Mouse (Mus musculus) CH12.LX (cell line): Measurements from ENCODE around the gene Atg10. TPM values are rescaled to one million over a fixed set of nuclear protein-coding genes. Genes with fewer than 3 reads are reported as not detected.

Experiments
- DNase-seq: peaks from one replicate; pipeline ENCODE4 v3.0.0-alpha.2; 2013; ENCODE audit errors: extremely low read depth
- H3K27ac ChIP-seq: 2 replicates; pipeline ENCODE4 v1.5.1; 2012; ENCODE audit warnings: low read depth, mild to moderate bottlenecking, control low read depth, moderate library complexity; ENCODE audit not compliant: insufficient read depth
- H3K27me3 ChIP-seq: replicated peaks from 2 replicates; pipeline ENCODE3; 2012; ENCODE audit warnings: inconsistent platforms
- H3K36me3 ChIP-seq, 2 experiments: replicated peaks in 1 of 2; 2 replicates each; pipeline versions ENCODE3 to v1.6.1; 2012; ENCODE audit warnings: inconsistent platforms in 1 of 2, low read length in 1 of 2, mild to moderate bottlenecking in 1 of 2, mixed read lengths in 1 of 2, moderate library complexity in 1 of 2; ENCODE audit not compliant: control insufficient read depth in 1 of 2, insufficient read depth in 1 of 2
- H3K4me1 ChIP-seq, 2 experiments: 2 replicates each; pipeline ENCODE4 v1.6.1; 2012; ENCODE audit warnings: inconsistent platforms in 1 of 2, moderate library complexity in 1 of 2; ENCODE audit not compliant: insufficient read depth in 2 of 2, control insufficient read depth in 1 of 2
- H3K4me2 ChIP-seq: 2 replicates; pipeline ENCODE4 v1.6.1; 2012; ENCODE audit warnings: low read depth, mild to moderate bottlenecking, control low read depth; ENCODE audit not compliant: poor library complexity, insufficient read depth, severe bottlenecking
- H3K4me3 ChIP-seq, 3 experiments: fragments of 150-350 bp in 1 of 3; sonication (generic) in 1 of 3; replicated peaks in 1 of 3; 2 replicates each; pipeline versions ENCODE3 to v1.5.1; 2011 to 2012; ENCODE audit warnings: low read depth in 2 of 3, low read length in 2 of 3, mild to moderate bottlenecking in 2 of 3, moderate library complexity in 2 of 3, control low read depth in 1 of 3, improper control_type of control experiment in 1 of 3, inconsistent platforms in 1 of 3, mixed read lengths in 1 of 3; ENCODE audit not compliant: poor library complexity in 1 of 3
- H3K79me2 ChIP-seq: replicated peaks from 2 replicates; pipeline ENCODE4 v1.6.1; 2012; ENCODE audit warnings: mild to moderate bottlenecking, moderate library complexity; ENCODE audit not compliant: control insufficient read depth, poor library complexity, insufficient read depth, severe bottlenecking; ENCODE audit errors: extremely low read depth
- H3K9ac ChIP-seq: 2 replicates; pipeline ENCODE4 v1.6.1; 2012; ENCODE audit warnings: low read depth, mild to moderate bottlenecking, control low read depth, moderate library complexity; ENCODE audit not compliant: insufficient read depth
- H3K9me3 ChIP-seq: replicated peaks from 2 replicates; pipeline ENCODE3; 2012; ENCODE audit warnings: low read length, inconsistent platforms, mixed read lengths
- BHLHE40 ChIP-seq: IDR thresholded peaks from 2 replicates; pipeline ENCODE4 v1.6.1; 2011; ENCODE audit warnings: mild to moderate bottlenecking, low read depth, low read length, improper control_type of control experiment
- E2F4 ChIP-seq: IDR thresholded peaks from 2 replicates; pipeline ENCODE4 v1.6.1; 2011; ENCODE audit warnings: low read depth, low read length, improper control_type of control experiment; ENCODE audit not compliant: insufficient replicate concordance
- ETS1 ChIP-seq: conservative IDR thresholded peaks from 2 replicates; pipeline ENCODE4 v1.6.1; 2012; ENCODE audit warnings: low read depth, mild to moderate bottlenecking, inconsistent platforms, low read length, improper control_type of control experiment, moderate library complexity
- HCFC1 ChIP-seq: IDR thresholded peaks from 2 replicates; pipeline ENCODE4 v1.6.1; 2012; ENCODE audit warnings: low read depth, mild to moderate bottlenecking, inconsistent platforms, low read length, improper control_type of control experiment
- IRF4 ChIP-seq: IDR thresholded peaks from 2 replicates; pipeline ENCODE4 v1.6.1; 2014; ENCODE audit warnings: low read depth, mild to moderate bottlenecking, inconsistent platforms, low read length, improper control_type of control experiment
- MAX ChIP-seq: IDR thresholded peaks from 2 replicates; pipeline ENCODE4 v1.6.1; 2011; ENCODE audit warnings: low read length, improper control_type of control experiment
- MEF2A ChIP-seq: IDR thresholded peaks from 2 replicates; pipeline ENCODE4 v1.6.1; 2014; ENCODE audit warnings: low read depth, mild to moderate bottlenecking, inconsistent platforms, low read length, improper control_type of control experiment, borderline replicate concordance
- MYC ChIP-seq: IDR thresholded peaks from 2 replicates; pipeline ENCODE4 v1.6.1; 2011; ENCODE audit warnings: low read depth, mild to moderate bottlenecking, improper control_type of control experiment, low read length
- NRF1 ChIP-seq: IDR thresholded peaks from 2 replicates; pipeline ENCODE4 v1.6.1; 2014; ENCODE audit warnings: low read depth, mild to moderate bottlenecking, inconsistent platforms, low read length, improper control_type of control experiment, moderate library complexity
- PAX5 ChIP-seq: IDR thresholded peaks from 2 replicates; pipeline ENCODE4 v1.6.1; 2012; ENCODE audit warnings: low read length, inconsistent platforms, mixed read lengths
- POLR2AphosphoS2 ChIP-seq: IDR thresholded peaks from 2 replicates; pipeline ENCODE4 v1.6.1; 2011; ENCODE audit warnings: low read depth, low read length, improper control_type of control experiment
- RAD21 ChIP-seq: IDR thresholded peaks from 2 replicates; pipeline ENCODE4 v1.6.1; 2011; ENCODE audit warnings: low read depth, mild to moderate bottlenecking, low read length, improper control_type of control experiment, moderate library complexity
- SIN3A ChIP-seq: IDR thresholded peaks from 2 replicates; pipeline ENCODE4 v1.6.1; 2012; ENCODE audit warnings: low read length, improper control_type of control experiment, inconsistent platforms
- TCF12 ChIP-seq: IDR thresholded peaks from 2 replicates; pipeline ENCODE4 v1.6.1; 2014; ENCODE audit warnings: low read depth, mild to moderate bottlenecking, inconsistent platforms, low read length, improper control_type of control experiment
- USF2 ChIP-seq: conservative IDR thresholded peaks from 2 replicates; pipeline ENCODE4 v1.6.1; 2011; ENCODE audit warnings: low read depth, low read length, improper control_type of control experiment
- ZKSCAN1 ChIP-seq: IDR thresholded peaks from 2 replicates; pipeline ENCODE4 v1.6.1; 2012; ENCODE audit warnings: low read depth, inconsistent platforms, low read length, improper control_type of control experiment, borderline replicate concordance
- dilution Hi-C: fragments of 300-500 bp; cut with MboI; formaldehyde crosslinking; loops from 2 replicates; pipeline ENCODE4 v1.14.3; 2020; ENCODE audit warnings: low sequenced_read_pairs; ENCODE audit not compliant: extremely low pct_unique_long_range_greater_than_20kb, extremely low pct_ligation_motif_present
- in situ Hi-C: fragments of 300-500 bp; cut with MboI; formaldehyde crosslinking; loops from 3 replicates; pipeline ENCODE4 v1.14.3; 2019; ENCODE audit warnings: low sequenced_read_pairs, low pct_ligation_motif_present, low pct_unique_long_range_greater_than_20kb, mixed read lengths
- polyA plus RNA-seq: library from polyadenylated mRNA; unstranded; fragments of >175 nt; gene quantifications from 2 replicates; pipeline ENCODE4 v1.2.1, GENCODE M21; 2012; ENCODE audit warnings: low read depth; ENCODE audit not compliant: insufficient read length
- total RNA-seq, 2 experiments: library from RNA; depleted of rRNA; stranded (reverse); fragments of 300-350 nt in 1 of 2; fragments of >200 nt in 1 of 2; gene quantifications; 2 replicates each; pipeline ENCODE4 v1.2.3; 2012 to 2014

The Atg10 gene
- total and polyA plus RNA-seq, 3 experiments = 3.4 to 7.2 (median 4.2) TPM

DNA sequence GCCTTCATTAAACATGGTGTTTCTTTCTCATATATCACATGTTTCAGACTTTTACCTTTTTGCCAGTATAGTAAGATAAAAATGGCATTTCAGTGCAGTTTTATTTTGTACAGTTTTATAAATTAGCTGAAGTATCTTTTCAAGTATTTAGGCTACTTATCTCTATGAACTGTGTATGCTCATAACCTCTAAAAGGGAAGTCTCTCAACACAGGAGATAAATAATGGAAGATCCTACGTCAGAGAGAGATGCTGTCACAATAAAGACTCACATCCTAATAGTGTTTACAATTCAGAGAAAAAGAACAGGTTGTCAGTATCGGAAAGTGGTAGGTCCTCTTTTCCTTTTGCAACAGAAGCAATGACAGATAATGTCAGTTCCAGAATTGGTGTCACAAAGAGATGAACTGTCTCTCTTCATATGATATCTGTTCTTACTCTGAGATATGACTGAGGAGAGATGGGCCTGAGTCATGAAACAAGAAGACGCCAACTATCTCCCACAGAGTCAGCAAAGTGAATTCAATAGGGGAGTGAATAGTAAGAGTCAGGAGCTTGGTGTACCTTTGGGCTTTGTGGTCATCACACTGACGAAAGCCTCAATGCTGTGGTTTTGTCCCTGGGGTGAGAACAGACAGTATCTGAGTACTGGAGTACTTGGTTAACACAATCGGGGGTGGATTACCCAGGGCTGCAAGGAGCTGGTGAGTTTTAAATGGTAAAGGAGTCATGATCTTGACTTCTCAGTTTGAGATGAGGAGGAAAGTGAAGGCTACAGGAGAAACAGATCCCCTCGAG, 242.7 kb downstream of the Atg10 start:
- peaks cover 0 to 11% of the 10 kb centered on the region in 2 experiments; a peak in 3 of 4 replicates for H3K4me1 ChIP-seq
- H3K9me3 ChIP-seq = no peaks in the 10 kb centered on the region
- dilution Hi-C loops = no loop called here
- no peak overlapping the region for H3K4me3 ChIP-seq
- DNase-seq = peak; percentile 56
- H3K79me2 ChIP-seq = no peaks in the 10 kb centered on the region
- TF ChIP-seq BHLHE40 (0 out of 2 replicates have a peak, but pooled peaks have one; percentile 12), ETS1 (peak; percentile 12; the same call in 1 of the 2 replicates), MEF2A (no peak)
- TF ChIP-seq, all 38 proteins: peak for 2
- in situ Hi-C loops = no loop called here
- Histone ChIP-seq H3K27me3 (no peaks in the 10 kb centered on the region), H3K4me2 (no peak overlapping the region), H3K27ac (no peak overlapping the region), H3K36me3 (no peaks in the 10 kb centered on the region), H3K9ac (no peak overlapping the region)

DNA sequence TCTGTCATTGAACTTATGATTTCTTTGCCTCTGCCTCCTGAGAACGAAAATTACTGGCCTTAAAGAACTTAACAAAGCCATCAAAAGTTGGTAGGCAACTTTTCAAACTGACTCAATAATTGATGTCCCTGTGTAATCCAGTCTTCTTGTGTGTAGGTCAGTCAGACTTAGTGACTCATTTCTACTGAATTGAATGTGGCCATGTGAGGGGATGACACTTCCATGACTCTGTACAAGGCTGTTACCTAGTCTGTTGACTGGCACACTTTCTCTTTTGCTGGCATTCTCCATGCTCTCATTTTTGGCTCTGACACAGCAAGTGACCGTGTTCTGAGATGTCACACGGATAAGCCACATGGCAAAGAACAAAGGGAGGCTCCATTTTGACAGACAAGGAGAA, 246.7 kb downstream of the Atg10 start:
- no peak for DNase-seq
- no peak overlapping the region for H3K9ac ChIP-seq
- no peaks in the 10 kb centered on the region for H3K36me3 ChIP-seq
- no peaks in the 10 kb centered on the region for H3K9me3 ChIP-seq
- no peaks in the 10 kb centered on the region for H3K79me2 ChIP-seq
- H3K4me1 ChIP-seq = peaks cover 0 to 11% of the 10 kb centered on the region in 2 experiments; a peak in 3 of 4 replicates
- in situ Hi-C loops (no loop called here), dilution Hi-C loops (no loop called here)
- no peak overlapping the region for H3K4me3 ChIP-seq
- H3K27me3 ChIP-seq = no peaks in the 10 kb centered on the region
- H3K27ac ChIP-seq = no peak overlapping the region
- H3K4me2 ChIP-seq = no peak overlapping the region
- TF ChIP-seq E2F4 = no peak
- no peak for TF ChIP-seq SIN3A
- no peak for TF ChIP-seq USF2
- TF ChIP-seq POLR2AphosphoS2 = no peak
- TF ChIP-seq IRF4 = no peak
- TF ChIP-seq ZKSCAN1 = no peak
- TF ChIP-seq HCFC1 = no peak
- no peak for TF ChIP-seq RAD21
- no peak for TF ChIP-seq NRF1
- TF ChIP-seq MYC = no peak
- no peak for TF ChIP-seq TCF12
- TF ChIP-seq MAX = no peak
- TF ChIP-seq PAX5 = no peak
- no peak for TF ChIP-seq ETS1
